Mouse (Mus musculus) erythroid progenitor cell, adult 5-6 weeks (primary cell): ENCODE results near the gene Oma1. TPM values are rescaled to one million over a fixed set of nuclear protein-coding genes. Genes with fewer than 3 reads are reported as not detected.

Experiments used
- ATAC-seq: replicated peaks from 2 replicates; pipeline ENCODE4 v1.8.0; 2016; ENCODE audit warnings: moderate number of reproducible peaks, mild to moderate bottlenecking, moderate TSS enrichment, inconsistent platforms; ENCODE audit not compliant: poor library complexity, low FRiP score, severe bottlenecking
- total RNA-seq, 2 experiments: library from RNA; stranded (forward) in 1 of 2; stranded (reverse) in 1 of 2; fragments of 150-400 nt in 1 of 2; fragments of 186-747, 209-891 nt in 1 of 2; gene quantifications; 2 replicates each; pipeline versions ENCODE4 v1.2.3 to v1.2.4; 2015 to 2017; ENCODE audit warnings: low replicate concordance in 2 of 2

Gene Oma1
- total RNA-seq, 2 experiments from 2014 or later = 2.5 to 9.6 TPM

GRCm38 (mm10) chr4:103349219-103349618, 35.6 kb downstream of the Oma1 start:
- no peak for ATAC-seq

- no peak for ATAC-seq
Measured at GRCm38 (mm10) chr4:103352926-103353325, 39.3 kb downstream of the Oma1 start.

- no peak for ATAC-seq
Measured at GRCm38 (mm10) chr4:103357457-103357856, 43.8 kb downstream of the Oma1 start.

GRCm38 (mm10) chr4:103358941-103359448, 45.4 kb downstream of the Oma1 start:
- ATAC-seq = no peak

GRCm38 (mm10) chr4:103382171-103382570, 68.6 kb downstream of the Oma1 start:
- ATAC-seq = no peak

GRCm38 (mm10) chr4:103385031-103385430, 71.4 kb downstream of the Oma1 start:
- no peak for ATAC-seq

- ATAC-seq = no peak
Measured at GRCm38 (mm10) chr4:103385835-103386787, 72.5 kb downstream of the Oma1 start.

- no peak for ATAC-seq
Measured at GRCm38 (mm10) chr4:103387292-103387691, 73.7 kb downstream of the Oma1 start.

GRCm38 (mm10) chr4:103388530-103389178, 75.0 kb downstream of the Oma1 start:
- no peak for ATAC-seq

GRCm38 (mm10) chr4:103389583-103389982, 76.0 kb downstream of the Oma1 start:
- ATAC-seq = no peak

- ATAC-seq = no peak
Measured at GRCm38 (mm10) chr4:103390499-103390898, 76.9 kb downstream of the Oma1 start.

GRCm38 (mm10) chr4:103395066-103395465, 81.5 kb downstream of the Oma1 start:
- ATAC-seq = no peak

GRCm38 (mm10) chr4:103395905-103396304, 82.3 kb downstream of the Oma1 start:
- ATAC-seq = no peak

- ATAC-seq = no peak
Measured at GRCm38 (mm10) chr4:103396876-103397275, 83.3 kb downstream of the Oma1 start.

- no peak for ATAC-seq
Measured at GRCm38 (mm10) chr4:103402581-103402980, 89.0 kb downstream of the Oma1 start.

GRCm38 (mm10) chr4:103405321-103405720, 91.7 kb downstream of the Oma1 start:
- no peak for ATAC-seq

- ATAC-seq = no peak
Measured at GRCm38 (mm10) chr4:103410217-103410799, 96.7 kb downstream of the Oma1 start.
